Mouse (Mus musculus) heart, postnatal 0 days (tissue): ENCODE results near the gene Prkaca. TPM values are rescaled to one million over a fixed set of nuclear protein-coding genes. Genes with fewer than 3 reads are reported as not detected.

Experiments used
- ATAC-seq: fragments of 200-750 bp; cut with Nextera tagmentation; 2 replicates; pipeline ENCODE4 v1.8.0; 2017; ENCODE audit warnings: low read depth, moderate number of reproducible peaks, moderate library complexity; ENCODE audit not compliant: insufficient read depth
- DNase-seq: peaks from one replicate; pipeline ENCODE4 v3.0.0-alpha.2; 2016; ENCODE audit warnings: low spot score
- H3K27ac ChIP-seq: fragments of 300-500 bp; sonication (generic); 2 replicates; pipeline ENCODE4 v1.5.1; 2014; ENCODE audit warnings: low read depth, mild to moderate bottlenecking
- H3K27me3 ChIP-seq: fragments of 300-500 bp; sonication (generic); 2 replicates; pipeline ENCODE4 v1.6.1; 2014; ENCODE audit warnings: low read length, mixed read lengths; ENCODE audit not compliant: control insufficient read depth, insufficient read depth
- H3K36me3 ChIP-seq: fragments of 300-500 bp; sonication (generic); replicated peaks from 2 replicates; pipeline ENCODE4 v1.6.1; 2014; ENCODE audit warnings: low read length, mixed read lengths; ENCODE audit not compliant: control insufficient read depth, insufficient read depth
- H3K4me1 ChIP-seq: fragments of 300-500 bp; sonication (generic); 2 replicates; pipeline ENCODE4 v1.6.1; 2014; ENCODE audit warnings: antibody characterized with exemption; ENCODE audit not compliant: control insufficient read depth, insufficient read depth
- H3K4me2 ChIP-seq: fragments of 300-500 bp; sonication (generic); 2 replicates; pipeline ENCODE4 v1.6.1; 2014; ENCODE audit warnings: low read depth, mild to moderate bottlenecking, low read length, moderate library complexity
- H3K4me3 ChIP-seq: fragments of 300-500 bp; sonication (generic); 2 replicates; pipeline ENCODE4 v1.5.1; 2014; ENCODE audit warnings: low read depth, low read length
- H3K9ac ChIP-seq: fragments of 300-500 bp; sonication (generic); replicated peaks from 2 replicates; pipeline ENCODE4 v1.6.1; 2014; ENCODE audit warnings: low read depth, low read length, mixed read lengths
- H3K9me3 ChIP-seq: fragments of 300-500 bp; sonication (generic); replicated peaks from 2 replicates; pipeline ENCODE4 v1.6.1; 2016; ENCODE audit warnings: low read length; ENCODE audit not compliant: control insufficient read depth
- CTCF ChIP-seq: IDR thresholded peaks from 2 replicates; pipeline ENCODE4 v1.5.1; 2016; ENCODE audit warnings: antibody characterized with exemption, control low read depth, low read depth
- EP300 ChIP-seq: IDR thresholded peaks from 2 replicates; pipeline ENCODE4 v1.6.1; 2016; ENCODE audit warnings: antibody characterized with exemption, low read depth
- WGBS: fragments of 180-500 bp; shearing (Covaris S2); extraction: QIAGEN DNeasy Blood & Tissue Kit; methylation state at CpG from one replicate; pipeline ENCODE4 v1.1.7; 2014; 5-methylcytosine and 5-hydroxymethylcytosine counted together
- polyA plus RNA-seq: library from polyadenylated mRNA; unstranded; fragments of >200 nt; fragmentation: Nextera tagmentation; extraction: Ambion mirVana; gene quantifications from 2 replicates; pipeline ENCODE4 v1.2.1, GENCODE M21; 2015
- total RNA-seq: library from RNA; depleted of rRNA; stranded (reverse); fragments of >200 nt; gene quantifications from 2 replicates; pipeline ENCODE4 v1.2.3, GENCODE M21; 2014; ENCODE audit warnings: low replicate concordance

The Prkaca gene
- total and polyA plus RNA-seq, 2 experiments from 2014 or later: 246 to 312 TPM

DNA sequence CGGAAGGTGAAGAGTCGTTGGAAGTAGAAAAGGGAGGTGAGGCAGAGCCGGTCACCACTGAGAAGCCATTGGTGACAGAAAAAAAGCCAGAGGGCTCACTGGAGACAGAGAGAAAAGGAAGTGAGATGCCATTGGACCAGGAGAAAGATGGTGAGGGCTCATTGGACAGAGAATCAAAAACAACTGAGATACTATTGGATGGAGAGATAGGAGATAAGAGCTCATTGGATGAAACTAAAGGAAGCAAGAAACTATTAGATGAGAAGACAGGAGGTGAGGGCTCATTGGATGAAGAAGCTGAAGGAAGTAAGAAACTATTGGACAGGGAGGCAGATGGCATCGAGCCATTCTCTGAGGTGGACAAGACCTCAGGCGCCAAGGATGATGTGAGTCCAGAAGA lies 56.5 kb downstream of the Prkaca start:
- Histone ChIP-seq H3K27me3 (peaks cover 28% of the 10 kb centered on the region), H3K4me2 (no peak overlapping the region), H3K27ac (no peak overlapping the region), H3K4me3 (no peak overlapping the region), H3K9ac (no peak overlapping the region), H3K36me3 (no peaks in the 10 kb centered on the region), H3K4me1 (peaks cover 8% of the 10 kb centered on the region; the same call in 1 of the 2 replicates), H3K9me3 (no peaks in the 10 kb centered on the region)
- no peak for TF ChIP-seq EP300
- TF ChIP-seq CTCF: no peak
- WGBS: 75% methylated on average over 5 of the region's 5 CpGs
- DNase-seq: no peak
- no peak for ATAC-seq

DNA sequence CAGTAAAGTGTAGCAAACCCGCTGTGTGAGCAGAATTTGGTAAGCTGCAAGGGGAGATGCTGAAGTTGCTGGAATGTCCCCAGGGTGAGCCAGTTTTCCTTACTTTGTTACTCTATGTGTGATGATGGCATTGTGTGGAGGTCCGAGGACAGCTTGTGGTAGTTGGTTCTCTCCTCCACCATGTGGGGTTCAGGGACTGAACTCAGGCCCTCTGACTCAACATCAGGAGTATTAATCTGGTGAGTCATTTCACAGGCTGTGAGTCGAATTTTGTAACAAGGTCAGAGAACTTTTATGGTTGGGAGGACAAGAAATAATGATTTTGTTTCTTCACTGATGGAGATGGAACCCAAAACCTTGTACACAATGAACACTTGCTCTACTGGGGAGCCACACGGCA lies 60.0 kb downstream of the Prkaca start:
- DNase-seq (no peak), ATAC-seq (no peak)
- H3K27ac ChIP-seq: no peak overlapping the region
- no peak overlapping the region for H3K4me2 ChIP-seq
- no peak overlapping the region for H3K9ac ChIP-seq
- H3K27me3 ChIP-seq: peaks cover 4% of the 10 kb centered on the region; the same call in 1 of the 2 replicates
- H3K9me3 ChIP-seq: no peaks in the 10 kb centered on the region
- 78% methylated on average over 4 of the region's 4 CpGs for WGBS
- H3K36me3 ChIP-seq: no peaks in the 10 kb centered on the region
- no peaks in the 10 kb centered on the region for H3K4me1 ChIP-seq
- no peak for TF ChIP-seq CTCF
- TF ChIP-seq EP300: no peak
- no peak overlapping the region for H3K4me3 ChIP-seq

DNA sequence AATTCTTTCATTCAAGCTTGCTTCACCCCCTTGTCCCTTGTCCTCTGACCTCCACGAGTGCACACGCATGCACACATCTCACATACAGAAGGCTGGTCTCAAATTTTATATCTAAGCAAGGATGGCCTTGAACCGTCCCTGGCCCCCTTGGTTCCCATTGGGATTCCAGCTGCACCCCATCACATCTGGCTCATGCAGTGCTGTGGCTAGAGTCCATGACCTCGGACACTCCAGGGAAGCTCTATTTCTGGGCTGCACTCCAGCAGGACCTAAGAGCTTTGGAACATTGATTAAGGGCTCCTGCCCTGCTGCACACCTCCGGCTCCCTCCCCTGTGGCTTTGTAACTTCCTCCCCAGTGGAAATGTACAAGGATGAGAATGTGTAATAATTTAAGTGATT lies 65.2 kb downstream of the Prkaca start:
- 39% methylated on average over 5 of the region's 5 CpGs for WGBS
- TF ChIP-seq EP300 (no peak), CTCF (no peak)
- no peak overlapping the region for H3K4me3 ChIP-seq

DNA sequence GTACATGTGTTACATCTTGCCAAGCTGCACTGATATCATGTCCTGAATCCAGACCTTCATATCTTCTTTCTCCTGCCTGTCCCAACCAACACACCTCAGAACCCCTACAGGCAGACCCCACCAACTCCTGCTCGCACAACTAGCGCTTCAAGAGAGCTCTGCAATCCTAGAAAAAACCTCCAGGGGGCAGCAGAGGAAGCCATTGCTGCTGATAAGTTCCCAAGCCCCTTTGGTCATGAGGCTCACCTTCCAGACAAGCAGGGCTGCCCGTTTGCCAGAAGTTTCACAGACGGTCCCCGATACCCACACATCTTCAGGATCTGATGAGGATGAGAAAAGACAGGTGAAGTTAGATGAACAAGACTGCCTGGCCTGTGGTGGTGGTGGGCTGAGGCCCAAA lies 66.3 kb downstream of the Prkaca start:
- no peaks in the 10 kb centered on the region for H3K36me3 ChIP-seq
- no peak overlapping the region for H3K9ac ChIP-seq
- no peak overlapping the region for H3K27ac ChIP-seq
- H3K9me3 ChIP-seq: no peaks in the 10 kb centered on the region
- H3K4me1 ChIP-seq: peaks cover 15% of the 10 kb centered on the region
- H3K4me2 ChIP-seq: no peak overlapping the region
- DNase-seq (peak; percentile 79), ATAC-seq (no peak; the same call in 1 of the 2 replicates)
- TF ChIP-seq EP300 (no peak), CTCF (peak; percentile 87)
- H3K27me3 ChIP-seq: peaks cover 14% of the 10 kb centered on the region
- no peak overlapping the region for H3K4me3 ChIP-seq
- WGBS: 5% methylated on average over 5 of the region's 5 CpGs

More for the DNA sequence above, 65.2 kb downstream of the Prkaca start:
- Histone ChIP-seq H3K27ac (no peak overlapping the region), H3K9ac (no peak overlapping the region), H3K27me3 (peaks cover 3% of the 10 kb centered on the region), H3K36me3 (no peaks in the 10 kb centered on the region), H3K4me1 (peaks cover 15% of the 10 kb centered on the region), H3K4me2 (no peak overlapping the region), H3K9me3 (no peaks in the 10 kb centered on the region)
- ATAC-seq (no peak), DNase-seq (no peak)

DNA sequence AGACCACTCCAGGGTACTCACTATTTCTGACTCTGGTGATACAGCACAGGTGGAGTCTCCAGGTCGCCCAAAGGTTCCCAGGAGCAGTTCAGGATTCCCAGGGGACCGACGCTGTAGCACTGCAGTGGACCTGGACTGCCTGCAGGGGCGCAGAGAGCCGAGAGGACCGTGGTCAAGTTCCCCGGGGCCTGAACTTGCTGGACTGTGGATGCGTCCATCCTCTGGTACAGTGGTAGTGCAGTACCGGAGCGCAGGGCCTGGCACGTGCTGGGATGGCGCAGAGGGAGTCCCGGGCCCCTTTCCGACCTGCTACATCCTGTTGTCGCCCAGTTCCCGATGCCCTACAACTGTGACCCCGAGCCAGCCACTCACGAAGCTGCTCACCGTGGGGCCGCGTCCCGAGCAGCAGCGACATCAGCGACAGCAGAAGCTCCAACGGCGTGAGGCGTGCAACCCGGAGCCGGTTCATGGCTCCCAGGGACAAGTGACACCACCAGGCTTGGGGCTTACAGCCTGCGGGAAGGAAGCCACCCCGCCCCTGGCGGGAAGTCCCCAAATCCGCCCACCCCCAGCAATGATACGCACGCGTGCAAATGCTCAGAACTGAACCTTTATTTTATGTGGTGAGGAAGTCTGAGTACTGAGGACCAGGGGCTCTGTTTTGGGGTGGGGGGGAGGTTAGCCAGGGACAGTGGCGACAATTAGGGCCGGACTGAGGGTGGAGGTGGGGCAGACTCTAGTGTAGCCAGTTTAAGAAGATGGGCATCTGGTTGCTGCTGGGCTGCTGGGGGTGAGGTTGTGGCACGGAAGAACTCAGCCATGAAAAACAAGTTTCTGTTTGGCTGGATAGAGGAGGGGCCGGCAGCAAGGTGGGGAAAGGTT lies 69.5 kb downstream of the Prkaca start, which contains the start of gene Il27ra:
TSS of gene Il27ra (minus strand) at position 524 of the 882 bp plus-strand sequence.
- H3K27me3 ChIP-seq: peaks cover 28% of the 10 kb centered on the region
- TF ChIP-seq CTCF: peak; percentile 65
- TF ChIP-seq EP300: no peak
- H3K4me3 ChIP-seq: peak within 1 kb of the TSS; percentile 39
- DNase-seq (peak; percentile 63), ATAC-seq (peak; percentile 77)
- peaks cover 15% of the 10 kb centered on the region for H3K4me1 ChIP-seq
- 4% methylated on average over 40 of the region's 40 CpGs for WGBS
- H3K4me2 ChIP-seq: peak within 1 kb of the TSS; percentile 66
- H3K27ac ChIP-seq: 0 out of 2 replicates have a peak within 1 kb of the TSS, but pooled peaks have one; percentile 5
- peak within 1 kb of the TSS; percentile 15; the same call in 1 of the 2 replicates for H3K9ac ChIP-seq
- no peaks in the 10 kb centered on the region for H3K9me3 ChIP-seq
- no peaks in the 10 kb centered on the region for H3K36me3 ChIP-seq
